Mouse (Mus musculus): ENCODE measurements around the gene Tent2.

The Tent2 gene

DNA sequence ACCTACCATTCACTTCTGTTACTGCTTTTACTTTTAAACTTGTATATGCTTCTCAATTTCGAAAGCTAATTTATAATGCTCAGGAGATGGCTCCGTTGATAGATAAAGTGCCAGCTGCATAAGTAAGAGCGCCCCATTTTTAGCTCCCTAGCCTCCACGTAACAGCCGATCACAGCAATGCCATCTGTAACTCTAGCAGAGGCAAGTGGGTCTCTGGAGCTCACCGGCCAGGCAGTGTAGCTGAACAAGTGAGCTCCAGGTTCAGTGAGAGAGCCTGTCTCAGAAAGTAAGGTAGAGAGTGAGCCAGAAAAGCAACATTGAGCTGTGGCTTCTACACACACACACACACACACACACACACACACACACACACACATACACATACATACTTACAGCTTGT lies 51.0 kb downstream of the Tent2 start:
- no peak for DNase-seq (ENCODE audit: low spot score)

DNA sequence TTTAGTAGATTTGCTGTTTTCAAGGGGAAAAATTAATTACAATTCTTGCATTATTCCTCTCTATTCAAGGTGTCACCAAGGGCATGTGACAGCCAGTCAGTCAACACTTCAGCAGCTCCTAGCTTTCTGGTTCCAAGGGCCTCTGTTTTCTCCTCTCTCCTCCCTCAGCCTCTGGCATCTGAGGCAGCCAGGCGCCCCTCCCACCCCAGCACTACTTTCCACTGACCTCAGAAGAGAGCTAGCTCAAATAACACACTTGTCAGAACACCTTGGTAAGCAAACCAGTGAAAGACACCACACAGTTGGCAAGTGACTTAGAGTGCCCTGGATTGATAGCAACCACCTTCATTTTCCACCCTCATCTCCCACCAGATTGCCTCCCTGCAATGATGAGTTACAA lies 54.1 kb downstream of the Tent2 start:
- DNase-seq (ENCODE audit: low spot score) = no peak

GRCm38 (mm10) chr13:93137098-93137497 lies 55.1 kb downstream of the Tent2 start:
- no peak for DNase-seq (ENCODE audit: low spot score)

GRCm38 (mm10) chr13:93136251-93136650 lies 55.9 kb downstream of the Tent2 start:
- no peak for DNase-seq (ENCODE audit: low spot score)

- DNase-seq (ENCODE audit: low spot score) = no peak
Measured at GRCm38 (mm10) chr13:93135501-93135900, 56.7 kb downstream of the Tent2 start.

- DNase-seq (ENCODE audit: low spot score) = no peak
Measured at GRCm38 (mm10) chr13:93130674-93131073, 61.5 kb downstream of the Tent2 start.

DNA sequence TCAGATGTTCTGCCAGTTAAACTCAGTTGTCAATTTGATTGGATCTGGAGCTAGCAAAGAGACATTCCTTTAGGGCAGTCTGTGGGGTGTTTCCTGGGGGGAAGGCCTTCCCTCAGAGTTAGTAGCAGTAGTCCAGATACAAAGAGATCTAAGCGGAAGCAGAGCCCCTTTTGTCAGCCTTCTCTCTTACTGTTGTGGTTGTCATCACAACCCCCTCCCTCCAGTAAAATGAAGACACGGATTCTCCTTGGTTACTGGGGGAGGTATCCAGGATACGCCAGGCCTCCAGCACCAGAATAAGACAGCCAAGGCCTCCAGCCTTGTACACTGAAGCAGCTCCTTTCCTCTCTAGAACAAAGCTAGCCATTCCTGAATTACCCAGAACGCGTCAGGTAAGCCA lies 63.2 kb downstream of the Tent2 start:
- DNase-seq (ENCODE audit: low spot score) = no peak

DNA sequence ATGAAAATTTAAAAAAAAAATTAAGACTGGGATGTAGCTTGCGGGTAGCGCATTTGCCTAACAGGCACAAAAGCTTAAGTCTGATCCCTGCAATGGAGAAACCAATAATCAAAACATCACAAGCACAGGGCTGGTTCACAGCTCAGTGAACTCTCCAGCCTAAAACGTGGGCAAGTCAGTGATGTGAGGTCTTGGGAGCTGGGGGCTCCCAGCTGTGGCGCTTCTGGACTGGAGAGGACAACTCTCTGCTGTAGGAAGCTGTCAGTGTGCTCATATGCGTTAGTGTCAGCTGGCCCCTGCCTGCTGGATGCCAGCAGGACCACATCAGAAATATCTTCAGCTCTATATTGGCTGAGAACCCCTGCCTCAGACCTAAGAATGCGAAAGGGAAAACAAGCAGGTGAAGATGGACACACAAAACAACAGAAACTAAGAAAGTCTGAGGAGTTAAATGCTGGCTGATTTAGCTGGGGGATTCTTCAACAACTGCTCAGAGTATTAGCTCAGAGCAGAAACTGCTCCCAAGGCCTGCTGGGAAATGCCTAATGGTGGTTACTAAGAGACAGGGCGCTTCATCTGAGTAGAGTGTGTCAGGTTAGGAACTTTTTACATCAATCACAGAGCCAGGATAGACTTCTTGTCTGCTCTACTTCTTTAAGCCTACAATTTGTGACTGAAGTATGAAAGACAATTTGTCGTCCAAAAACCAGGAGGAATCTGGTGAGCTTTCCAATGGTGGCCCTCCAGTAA lies 63.9 kb downstream of the Tent2 start:
- DNase-seq (ENCODE audit: low spot score) = no peak

GRCm38 (mm10) chr13:93122321-93122720 lies 69.9 kb downstream of the Tent2 start:
- no peak for DNase-seq (ENCODE audit: low spot score)

DNA sequence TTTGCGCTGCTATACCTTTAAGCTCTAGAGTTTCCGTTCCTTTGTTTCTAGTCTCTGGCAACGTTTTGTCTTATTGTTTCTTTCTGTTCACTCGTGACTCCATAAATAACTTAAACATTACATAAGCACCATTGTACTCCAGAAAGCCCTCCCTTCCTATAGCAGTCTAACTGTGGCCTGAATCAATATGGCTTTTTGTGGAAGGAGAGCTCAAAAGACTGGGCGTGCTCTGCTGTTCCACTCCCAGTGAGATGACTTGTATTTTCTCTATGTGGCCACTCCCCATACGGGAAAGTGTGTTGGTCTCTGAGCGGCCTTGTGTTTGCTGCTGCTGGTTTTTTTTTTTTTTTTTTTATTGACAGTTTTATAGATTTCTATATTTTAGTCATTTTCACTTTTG lies 74.9 kb downstream of the Tent2 start:
- no peak for DNase-seq (ENCODE audit: low spot score)

GRCm38 (mm10) chr13:93102340-93103090 lies 89.7 kb downstream of the Tent2 start:
- DNase-seq (ENCODE audit: low spot score) = no peak

- no peak for DNase-seq (ENCODE audit: low spot score)
Measured at GRCm38 (mm10) chr13:93098596-93098995, 93.6 kb downstream of the Tent2 start.

DNA sequence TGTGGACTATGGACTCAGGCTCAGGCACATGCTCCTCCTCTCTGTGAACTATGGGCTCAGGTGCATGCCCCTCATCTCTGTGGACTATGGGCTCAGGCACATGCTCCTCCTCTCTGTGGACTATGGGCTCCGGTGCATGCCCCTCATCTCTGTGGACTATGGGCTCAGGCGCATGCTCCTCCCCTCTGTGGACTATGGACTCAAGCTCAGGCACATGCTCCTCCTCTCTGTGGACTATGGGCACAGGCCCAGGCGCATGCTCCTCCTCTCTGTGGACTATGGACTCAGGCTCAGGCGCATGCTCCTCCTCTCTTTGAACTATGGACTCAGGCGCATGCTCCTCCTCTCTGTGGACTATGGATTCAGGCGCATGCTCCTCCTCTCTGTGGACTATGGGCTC lies 95.5 kb downstream of the Tent2 start:
- DNase-seq (ENCODE audit: low spot score) = no peak

Measured in ovary, adult 18-20 months (tissue).